Mouse (Mus musculus): ENCODE results near the gene Zkscan16. TPM values are rescaled to one million over a fixed set of nuclear protein-coding genes. Genes with fewer than 3 reads are reported as not detected.

Gene Zkscan16
- polyA plus RNA-seq, 1 experiment = 1.1 TPM

DNA sequence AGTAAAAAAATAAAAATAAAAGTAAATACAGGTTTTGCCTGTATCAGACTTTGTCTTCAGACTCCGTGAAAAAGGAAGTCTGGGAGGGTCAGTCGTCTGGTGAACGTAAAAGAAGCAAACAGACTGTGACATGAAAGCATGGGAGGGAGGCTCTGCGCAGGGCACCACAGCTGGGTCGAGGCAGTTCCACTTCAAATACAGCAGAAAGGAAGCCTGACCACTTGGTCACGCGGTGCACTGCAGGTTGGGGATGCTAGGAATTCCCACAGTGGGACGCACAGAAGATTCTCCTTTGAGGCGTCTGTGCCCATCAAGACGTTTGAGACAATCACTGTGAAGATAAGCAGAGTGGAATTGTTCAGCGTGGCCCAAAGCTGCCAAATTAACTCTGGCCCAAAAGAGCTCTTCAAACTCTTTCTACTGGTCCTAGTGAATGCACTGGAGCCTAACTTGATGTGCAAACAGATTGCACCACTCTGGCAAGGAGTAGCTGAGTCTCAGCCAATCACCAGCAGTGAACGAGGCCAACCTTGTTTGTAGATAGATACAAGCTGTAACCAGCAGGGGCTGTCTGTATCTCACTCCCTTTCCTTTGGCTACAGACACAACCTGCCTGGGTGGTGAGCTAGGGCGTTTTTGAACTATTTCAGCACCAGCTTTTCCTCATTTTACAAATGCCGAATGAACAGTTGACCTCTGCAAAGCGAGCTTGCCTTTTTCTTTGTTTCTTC lies 8.5 kb upstream of the Zkscan16 start:
- Histone ChIP-seq H3K4me3 (ENCODE audit: insufficient read depth, low read length) (no peak overlapping the region), H3K4me1 (ENCODE audit: control insufficient read depth, insufficient read depth, low read length) (no peaks in the 10 kb centered on the region), H3K27ac (ENCODE audit: insufficient read depth, low read length) (no peak overlapping the region)
- TF ChIP-seq POLR2A (IDR thresholded peaks at IDR 0.05; ENCODE audit: low read depth, low read length) (no peak), CTCF (IDR thresholded peaks at IDR 0.05; ENCODE audit: borderline replicate concordance, insufficient read depth, low read length) (no peak)

- TF ChIP-seq CTCF (IDR thresholded peaks at IDR 0.05; ENCODE audit: borderline replicate concordance, insufficient read depth, low read length) (no peak), POLR2A (IDR thresholded peaks at IDR 0.05; ENCODE audit: low read depth, low read length) (no peak)
- H3K27ac ChIP-seq (ENCODE audit: insufficient read depth, low read length) = no peak overlapping the region
- H3K4me3 ChIP-seq (ENCODE audit: insufficient read depth, low read length) = no peak overlapping the region
- no peaks in the 10 kb centered on the region for H3K4me1 ChIP-seq (ENCODE audit: control insufficient read depth, insufficient read depth, low read length)
These were observed 7.6 kb upstream of the Zkscan16 start for GRCm38 (mm10) chr4:58935846-58936245.

GRCm38 (mm10) chr4:58941638-58942037 lies 1.8 kb upstream of the Zkscan16 start:
- no peak for TF ChIP-seq CTCF (IDR thresholded peaks at IDR 0.05; ENCODE audit: borderline replicate concordance, insufficient read depth, low read length)
- Histone ChIP-seq H3K4me3 (ENCODE audit: insufficient read depth, low read length) (no peak overlapping the region), H3K27ac (ENCODE audit: insufficient read depth, low read length) (no peak overlapping the region)

GRCm38 (mm10) chr4:58942942-58943341 lies 486 bp upstream of the Zkscan16 start:
- Histone ChIP-seq H3K4me3 (ENCODE audit: insufficient read depth, low read length) (peak overlapping the region; percentile 72; the same call in 1 of the 2 replicates), H3K4me1 (ENCODE audit: control insufficient read depth, insufficient read depth, low read length) (no peaks in the 10 kb centered on the region; the same call in 1 of the 2 replicates), H3K27ac (ENCODE audit: insufficient read depth, low read length) (no peak overlapping the region)
- TF ChIP-seq CTCF (IDR thresholded peaks at IDR 0.05; ENCODE audit: borderline replicate concordance, insufficient read depth, low read length) = no peak

More at GRCm38 (mm10) chr4:58941638-58942037, 1.8 kb upstream of the Zkscan16 start:
- H3K4me1 ChIP-seq (ENCODE audit: control insufficient read depth, insufficient read depth, low read length) = no peaks in the 10 kb centered on the region; the same call in 1 of the 2 replicates

DNA sequence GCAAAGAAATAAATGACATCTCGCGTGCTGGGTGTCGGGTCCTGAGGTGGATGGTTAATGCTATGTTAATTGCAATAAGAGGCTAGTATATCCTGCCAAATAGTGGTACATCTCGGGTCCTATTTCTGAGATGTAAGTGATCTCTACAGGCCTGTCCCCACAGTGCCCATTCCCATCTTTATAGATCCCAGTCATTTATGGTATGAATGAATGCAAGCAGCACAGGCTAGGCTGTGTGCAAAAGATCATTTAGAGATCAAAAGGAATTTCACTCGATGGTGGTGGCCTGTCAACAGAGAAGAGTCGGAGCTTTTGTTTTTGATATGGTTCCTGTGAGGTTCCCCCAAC lies 752 bp downstream of the Zkscan16 start:
- H3K27ac ChIP-seq (ENCODE audit: insufficient read depth, low read length) = no peak overlapping the region
- TF ChIP-seq CTCF (IDR thresholded peaks at IDR 0.05; ENCODE audit: borderline replicate concordance, insufficient read depth, low read length) (no peak), POLR2A (IDR thresholded peaks at IDR 0.05; ENCODE audit: low read depth, low read length) (no peak)
- no peaks in the 10 kb centered on the region; the same call in 1 of the 2 replicates for H3K4me1 ChIP-seq (ENCODE audit: control insufficient read depth, insufficient read depth, low read length)
- H3K4me3 ChIP-seq (ENCODE audit: insufficient read depth, low read length) = peak overlapping the region; percentile 72; the same call in 1 of the 2 replicates

DNA sequence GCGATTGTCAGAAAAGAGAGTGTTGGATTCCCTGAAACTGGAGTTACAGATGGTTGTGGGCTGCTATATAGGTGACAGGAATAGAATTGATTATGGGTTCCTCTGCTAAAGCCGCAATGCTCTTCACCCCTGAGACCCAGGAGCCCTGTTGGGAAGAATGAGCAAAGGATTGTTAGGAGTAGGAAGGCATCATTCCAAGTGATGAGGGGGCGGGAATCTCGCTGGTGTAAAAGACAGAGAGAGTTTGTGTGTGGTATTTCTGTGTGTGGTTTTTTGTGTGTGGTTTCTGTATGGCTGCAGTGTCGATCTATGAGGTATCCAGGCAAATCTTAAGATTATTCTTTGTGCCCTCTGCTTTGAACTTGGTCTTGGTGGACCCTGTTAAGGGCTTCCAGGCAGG lies 1.3 kb downstream of the Zkscan16 start:
- TF ChIP-seq CTCF (IDR thresholded peaks at IDR 0.05; ENCODE audit: borderline replicate concordance, insufficient read depth, low read length) (no peak), POLR2A (IDR thresholded peaks at IDR 0.05; ENCODE audit: low read depth, low read length) (no peak)
- Histone ChIP-seq H3K4me1 (ENCODE audit: control insufficient read depth, insufficient read depth, low read length) (no peaks in the 10 kb centered on the region; the same call in 1 of the 2 replicates), H3K27ac (ENCODE audit: insufficient read depth, low read length) (no peak overlapping the region), H3K4me3 (ENCODE audit: insufficient read depth, low read length) (no peak overlapping the region)

- H3K27ac ChIP-seq (ENCODE audit: insufficient read depth, low read length) = no peak overlapping the region
- no peak overlapping the region for H3K4me3 ChIP-seq (ENCODE audit: insufficient read depth, low read length)
- TF ChIP-seq POLR2A (IDR thresholded peaks at IDR 0.05; ENCODE audit: low read depth, low read length) (no peak), CTCF (IDR thresholded peaks at IDR 0.05; ENCODE audit: borderline replicate concordance, insufficient read depth, low read length) (no peak)
- H3K4me1 ChIP-seq (ENCODE audit: control insufficient read depth, insufficient read depth, low read length) = no peaks in the 10 kb centered on the region; the same call in 1 of the 2 replicates
These were observed 5.0 kb downstream of the Zkscan16 start for GRCm38 (mm10) chr4:58948391-58948790.

DNA sequence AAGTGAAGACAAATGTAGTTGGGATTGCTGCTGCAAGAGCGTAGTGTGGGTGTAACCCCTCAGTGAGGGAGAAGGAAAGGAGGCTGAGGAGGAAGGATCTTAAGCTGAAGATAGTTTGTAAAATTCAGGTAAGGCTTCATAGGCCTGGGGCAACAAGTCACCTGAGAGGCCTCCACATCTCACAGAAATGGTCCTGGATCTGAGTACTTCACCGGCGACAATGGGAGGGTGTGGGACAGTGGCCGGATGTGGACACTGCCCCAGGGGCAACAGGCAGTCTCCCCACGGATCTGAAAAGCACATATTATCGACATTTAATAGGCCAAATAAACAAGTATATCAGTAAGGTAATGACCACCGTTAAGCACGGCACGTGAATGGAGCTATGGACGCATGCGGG lies 9.2 kb downstream of the Zkscan16 start:
- Histone ChIP-seq H3K4me1 (ENCODE audit: control insufficient read depth, insufficient read depth, low read length) (no peaks in the 10 kb centered on the region), H3K27ac (ENCODE audit: insufficient read depth, low read length) (no peak overlapping the region), H3K4me3 (ENCODE audit: insufficient read depth, low read length) (no peak overlapping the region)
- no peak for TF ChIP-seq POLR2A (IDR thresholded peaks at IDR 0.05; ENCODE audit: low read depth, low read length)
- no peak for TF ChIP-seq CTCF (IDR thresholded peaks at IDR 0.05; ENCODE audit: borderline replicate concordance, insufficient read depth, low read length)

- Histone ChIP-seq H3K27ac (ENCODE audit: insufficient read depth, low read length) (no peak overlapping the region), H3K4me3 (ENCODE audit: insufficient read depth, low read length) (no peak overlapping the region), H3K4me1 (ENCODE audit: control insufficient read depth, insufficient read depth, low read length) (no peaks in the 10 kb centered on the region)
- no peak for TF ChIP-seq POLR2A (IDR thresholded peaks at IDR 0.05; ENCODE audit: low read depth, low read length)
- TF ChIP-seq CTCF (IDR thresholded peaks at IDR 0.05; ENCODE audit: borderline replicate concordance, insufficient read depth, low read length) = no peak
These were observed 18.3 kb downstream of the Zkscan16 start for GRCm38 (mm10) chr4:58961719-58962118.

GRCm38 (mm10) chr4:58963271-58963670 lies 19.8 kb downstream of the Zkscan16 start:
- H3K27ac ChIP-seq (ENCODE audit: insufficient read depth, low read length) = no peak overlapping the region
- H3K4me1 ChIP-seq (ENCODE audit: control insufficient read depth, insufficient read depth, low read length) = no peaks in the 10 kb centered on the region
- TF ChIP-seq POLR2A (IDR thresholded peaks at IDR 0.05; ENCODE audit: low read depth, low read length) (no peak), CTCF (IDR thresholded peaks at IDR 0.05; ENCODE audit: borderline replicate concordance, insufficient read depth, low read length) (no peak)
- no peak overlapping the region for H3K4me3 ChIP-seq (ENCODE audit: insufficient read depth, low read length)

Data from embryonic fibroblast, embryonic 13.5 days (primary cell).